Mouse (Mus musculus) heart, embryonic 16.5 days (tissue): ENCODE data around the gene Vrk3. TPM values are rescaled to one million over a fixed set of nuclear protein-coding genes. Genes with fewer than 3 reads are reported as not detected.
"Not testable (repeated sequence)": the region's sequence is repeated elsewhere in the genome, so short reads cannot be mapped to it uniquely, and the experiment has no call there.

Source experiments
- ATAC-seq: fragments of 200-750 bp; cut with Nextera tagmentation; replicated peaks from 2 replicates; pipeline ENCODE4 v1.8.0; 2017; ENCODE audit warnings: moderate number of reproducible peaks; ENCODE audit not compliant: insufficient read depth, low FRiP score; ENCODE audit errors: extremely low read depth
- H3K27ac ChIP-seq: fragments of 300-500 bp; sonication (generic); 2 replicates; pipeline ENCODE4 v1.5.1; 2014; ENCODE audit warnings: mild to moderate bottlenecking, low read length, control low read depth, moderate library complexity
- H3K27me3 ChIP-seq: fragments of 300-500 bp; sonication (generic); 2 replicates; pipeline ENCODE4 v1.6.1; 2014; ENCODE audit warnings: low read length, mixed read lengths; ENCODE audit not compliant: control insufficient read depth, insufficient read depth
- H3K36me3 ChIP-seq: fragments of 300-500 bp; sonication (generic); 2 replicates; pipeline ENCODE4 v1.6.1; 2014; ENCODE audit not compliant: control insufficient read depth, insufficient read depth
- H3K4me1 ChIP-seq: fragments of 300-500 bp; sonication (generic); 2 replicates; pipeline ENCODE4 v1.6.1; 2014; ENCODE audit warnings: low read length, mixed read lengths; ENCODE audit not compliant: control insufficient read depth, insufficient read depth
- H3K4me2 ChIP-seq: fragments of 300-500 bp; sonication (generic); 2 replicates; pipeline ENCODE4 v1.6.1; 2014; ENCODE audit warnings: low read depth, mild to moderate bottlenecking, control low read depth, low read length
- H3K4me3 ChIP-seq: fragments of 300-500 bp; sonication (generic); 2 replicates; pipeline ENCODE4 v1.5.1; 2014; ENCODE audit warnings: mild to moderate bottlenecking, control low read depth, low read length
- H3K9ac ChIP-seq: fragments of 300-500 bp; sonication (generic); 2 replicates; pipeline ENCODE4 v1.6.1; 2014; ENCODE audit warnings: low read length, control low read depth
- H3K9me3 ChIP-seq: fragments of 300-500 bp; sonication (generic); replicated peaks from 2 replicates; pipeline ENCODE4 v1.6.1; 2016; ENCODE audit warnings: low read length; ENCODE audit not compliant: control insufficient read depth
- WGBS: fragments of 180-500 bp; shearing (Covaris S2); extraction: QIAGEN DNeasy Blood & Tissue Kit; methylation state at CpG from one replicate; pipeline ENCODE4 v1.1.7; 2014; 5-methylcytosine and 5-hydroxymethylcytosine counted together
- polyA plus RNA-seq: library from polyadenylated mRNA; unstranded; fragments of >200 nt; fragmentation: Nextera tagmentation; extraction: Ambion mirVana; gene quantifications from 2 replicates; pipeline ENCODE4 v1.2.1, GENCODE M21; 2015

Gene Vrk3
- polyA plus RNA-seq, result 35.9 and 36.5 TPM in 2 replicates

DNA sequence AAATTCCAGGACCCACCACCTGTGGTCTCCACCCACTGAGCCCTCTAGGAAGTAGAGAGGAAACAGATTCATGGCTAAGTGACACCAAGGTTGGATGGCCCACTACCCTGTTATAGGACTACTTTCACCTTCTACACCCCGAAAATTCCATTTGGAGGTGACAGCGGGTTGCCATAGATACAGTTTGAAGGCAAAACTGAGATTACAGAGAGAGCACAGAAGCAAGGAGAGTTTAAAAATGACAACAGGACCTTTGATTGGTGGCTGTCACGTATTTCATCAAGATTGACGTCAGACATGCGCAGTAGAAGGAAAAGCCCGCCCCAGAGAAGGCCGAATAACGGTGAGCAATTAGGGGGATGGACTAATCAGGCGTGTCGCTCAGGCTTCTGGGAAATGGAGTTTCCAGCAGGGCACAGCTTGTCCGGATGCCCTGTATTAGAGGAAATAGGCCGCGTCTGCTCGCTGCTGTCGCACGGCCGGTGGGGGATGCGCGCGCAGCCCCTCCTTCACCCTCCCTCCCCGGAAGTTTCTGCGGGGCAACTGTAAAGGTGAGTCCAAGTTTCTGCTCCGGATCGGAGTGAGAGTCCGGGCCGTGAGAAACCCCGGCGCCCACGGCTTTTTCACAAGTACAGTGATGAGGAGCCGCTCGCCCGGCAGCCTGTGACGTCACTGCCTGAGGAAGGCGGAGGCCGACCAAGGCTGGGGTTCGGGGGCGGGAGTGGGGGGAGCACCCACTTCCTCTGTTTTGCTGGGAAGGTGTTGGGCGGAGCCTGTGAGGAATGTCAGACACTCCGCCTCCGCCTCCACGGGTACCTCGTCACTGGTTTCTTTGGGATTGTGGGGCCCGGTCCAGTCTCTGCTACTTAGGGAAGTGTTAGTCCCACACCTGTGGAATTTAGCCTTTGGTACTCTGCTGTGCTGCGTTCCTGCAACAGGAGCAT, at the start of gene Vrk3:
TSS of gene Vrk3 (plus strand) at position 313 of the 944 bp plus-strand sequence.
- WGBS, result under 1% methylated on average over 44 of the region's 44 CpGs
- H3K4me1 ChIP-seq, result peaks cover 14% of the 10 kb centered on the region
- H3K4me3 ChIP-seq, result peak within 1 kb of the TSS; percentile 64
- H3K27me3 ChIP-seq, result no peaks in the 10 kb centered on the region
- peak within 1 kb of the TSS; percentile 81 for H3K4me2 ChIP-seq
- peak; percentile 98 for ATAC-seq
- peaks cover 9% of the 10 kb centered on the region; the same call in 1 of the 2 replicates for H3K36me3 ChIP-seq
- H3K9me3 ChIP-seq, result no peaks in the 10 kb centered on the region
- H3K27ac ChIP-seq, result peak within 1 kb of the TSS; percentile 89
- peak within 1 kb of the TSS; percentile 73 for H3K9ac ChIP-seq

DNA sequence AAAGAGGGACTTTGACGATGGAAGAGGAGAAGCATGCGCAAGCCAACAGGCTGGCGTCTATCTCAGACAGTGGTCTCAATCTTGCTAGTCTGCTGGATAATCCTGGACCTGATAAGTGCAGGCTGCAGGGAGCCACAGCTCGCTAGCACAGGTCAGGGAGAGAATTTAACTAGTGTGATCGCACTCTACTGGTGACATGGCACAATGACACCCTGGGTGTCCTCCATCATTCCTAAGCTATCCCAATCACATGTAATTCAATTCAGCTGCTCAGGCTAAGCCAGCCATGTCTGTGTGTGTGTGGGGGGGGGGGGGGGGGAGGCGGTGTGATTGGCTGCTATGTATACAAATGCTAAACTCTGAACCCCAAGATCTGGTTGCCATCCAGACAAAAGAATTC, 46.3 kb upstream of the Vrk3 start:
- H3K4me3 ChIP-seq, result no peak overlapping the region
- no peak for ATAC-seq
- H3K4me1 ChIP-seq, result peaks cover 8% of the 10 kb centered on the region
- H3K27ac ChIP-seq, result no peak overlapping the region
- H3K36me3 ChIP-seq, result no peaks in the 10 kb centered on the region
- peaks cover 4% of the 10 kb centered on the region for H3K9me3 ChIP-seq
- WGBS, result 4% methylated on average over 6 of the region's 6 CpGs
- no peak overlapping the region for H3K4me2 ChIP-seq
- no peaks in the 10 kb centered on the region for H3K27me3 ChIP-seq
- no peak overlapping the region for H3K9ac ChIP-seq

DNA sequence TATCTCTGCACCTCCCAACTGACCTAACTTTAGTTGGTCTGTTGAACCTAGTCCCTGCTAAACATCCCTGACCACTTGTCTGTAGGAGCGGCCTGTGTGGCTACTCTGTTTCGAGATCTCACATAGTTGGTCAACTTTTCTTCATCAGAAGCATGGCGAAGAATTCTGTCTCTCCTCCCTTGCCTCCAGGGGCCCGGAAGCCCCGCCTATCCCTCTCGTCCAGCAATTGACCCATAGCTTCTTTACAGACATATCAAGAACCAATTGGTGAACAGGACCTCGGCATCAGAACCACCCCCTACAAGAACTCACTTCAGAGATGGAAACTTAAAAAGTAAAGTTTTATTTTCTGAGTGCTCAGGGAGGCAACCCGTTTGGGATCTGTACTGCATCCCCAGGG, 45.2 kb upstream of the Vrk3 start:
- ATAC-seq, result no peak

DNA sequence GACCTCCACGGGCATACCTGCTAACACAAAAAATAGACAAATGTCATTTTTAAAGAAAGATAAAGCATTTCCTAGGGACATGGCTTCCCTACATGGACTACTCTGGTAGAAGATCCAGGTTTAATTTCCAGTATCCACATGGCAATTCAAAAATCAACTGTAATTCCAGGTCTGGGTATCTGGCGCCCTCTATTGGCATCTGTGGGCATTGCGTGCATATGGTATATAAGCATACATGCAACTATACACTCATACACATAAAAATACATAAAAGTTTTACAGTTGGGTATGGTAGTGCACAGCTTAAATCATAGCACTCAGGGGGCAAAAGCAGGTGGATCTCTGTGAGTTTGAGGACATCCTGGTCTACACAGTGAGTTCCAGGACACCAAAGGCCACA, 43.9 kb upstream of the Vrk3 start:
- H3K4me2 ChIP-seq, result no peak overlapping the region
- no peaks in the 10 kb centered on the region for H3K27me3 ChIP-seq
- H3K9me3 ChIP-seq, result peaks cover 4% of the 10 kb centered on the region
- no peak overlapping the region for H3K27ac ChIP-seq
- no peak for ATAC-seq
- H3K9ac ChIP-seq, result no peak overlapping the region
- no peaks in the 10 kb centered on the region for H3K4me1 ChIP-seq
- no peak overlapping the region for H3K4me3 ChIP-seq
- H3K36me3 ChIP-seq, result no peaks in the 10 kb centered on the region
- 53% methylated on average over 3 of the region's 3 CpGs for WGBS

More for the DNA sequence above, 45.2 kb upstream of the Vrk3 start:
- WGBS, result 66% methylated on average over 8 of the region's 8 CpGs
- Histone ChIP-seq H3K36me3 (no peaks in the 10 kb centered on the region), H3K4me2 (no peak overlapping the region), H3K27me3 (no peaks in the 10 kb centered on the region), H3K4me3 (no peak overlapping the region), H3K9ac (no peak overlapping the region), H3K9me3 (peaks cover 4% of the 10 kb centered on the region), H3K4me1 (no peaks in the 10 kb centered on the region), H3K27ac (no peak overlapping the region)

DNA sequence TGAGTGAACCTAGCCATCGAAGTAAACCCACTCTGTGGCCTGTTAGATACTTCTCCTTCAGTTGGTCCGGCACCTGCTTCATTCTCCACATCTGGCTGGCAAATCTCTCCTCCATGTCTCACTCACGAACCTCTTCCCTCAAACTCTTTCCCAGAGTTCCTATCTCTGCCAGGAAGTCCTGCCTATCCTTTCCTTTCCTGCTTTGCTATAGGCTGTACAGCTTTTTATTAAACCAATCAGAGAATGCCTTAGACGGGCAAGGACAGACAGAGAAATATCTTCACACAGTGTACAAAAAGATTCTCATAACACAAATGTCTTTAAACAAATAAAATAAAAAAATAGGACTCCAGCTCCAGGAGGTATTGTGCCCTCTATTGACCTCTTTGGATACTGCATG, 43.1 kb upstream of the Vrk3 start:
- ATAC-seq, result no peak
- Histone ChIP-seq H3K27ac (no peak overlapping the region), H3K9me3 (peaks cover 4% of the 10 kb centered on the region), H3K4me2 (no peak overlapping the region), H3K36me3 (no peaks in the 10 kb centered on the region), H3K4me1 (no peaks in the 10 kb centered on the region), H3K9ac (no peak overlapping the region), H3K4me3 (no peak overlapping the region), H3K27me3 (no peaks in the 10 kb centered on the region)
- 82% methylated on average over 4 of the region's 4 CpGs for WGBS

DNA sequence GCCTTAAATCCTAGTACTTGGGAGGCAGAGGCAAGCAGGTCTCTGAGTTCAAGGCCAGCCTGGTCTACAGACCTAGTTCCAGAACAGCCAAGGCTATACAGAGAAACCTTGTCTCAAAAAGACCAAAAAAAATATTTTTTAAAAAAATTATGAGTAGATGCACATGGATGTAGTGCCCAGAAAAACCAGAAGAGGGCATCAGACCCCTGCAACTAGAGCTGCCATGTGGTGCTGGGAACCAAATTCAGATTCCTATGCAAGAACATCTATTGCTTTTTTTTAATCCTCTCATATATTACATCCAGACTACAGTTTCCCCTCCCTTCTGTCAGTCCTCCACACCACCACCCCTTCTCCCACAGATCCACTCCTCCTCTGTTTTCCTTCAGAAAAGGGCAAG, 41.9 kb upstream of the Vrk3 start:
- H3K36me3 ChIP-seq, result no peaks in the 10 kb centered on the region
- H3K9ac ChIP-seq, result no peak overlapping the region
- H3K4me2 ChIP-seq, result no peak overlapping the region
- H3K4me1 ChIP-seq, result no peaks in the 10 kb centered on the region
- H3K4me3 ChIP-seq, result no peak overlapping the region
- H3K27ac ChIP-seq, result no peak overlapping the region
- no peak for ATAC-seq
- H3K27me3 ChIP-seq, result no peaks in the 10 kb centered on the region
- H3K9me3 ChIP-seq, result peaks cover 4% of the 10 kb centered on the region

DNA sequence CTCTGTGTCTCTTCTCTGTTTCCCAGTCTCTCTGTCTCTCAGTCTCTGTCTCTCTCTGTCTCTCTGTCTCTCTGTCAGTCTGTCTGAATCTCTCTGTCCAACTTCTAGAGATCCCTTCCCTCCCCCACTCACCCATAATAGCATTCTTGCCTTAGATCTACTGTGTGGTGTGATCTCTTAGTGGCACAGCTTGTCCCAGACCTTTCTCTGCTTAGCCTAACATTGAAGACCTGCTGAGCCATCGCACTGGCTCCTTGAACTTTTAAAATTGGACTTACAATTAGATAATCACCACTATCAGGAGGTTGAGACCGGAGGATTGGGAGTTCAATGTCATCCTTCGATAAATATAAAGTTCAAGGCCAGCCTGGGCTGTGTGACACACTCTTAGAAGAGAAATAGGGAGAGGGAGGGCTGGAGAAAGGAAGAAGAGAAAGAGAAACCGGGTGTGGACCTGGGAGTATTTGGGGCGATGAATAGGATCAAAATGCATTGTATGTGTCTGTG, 41.0 kb upstream of the Vrk3 start:
- H3K4me3 ChIP-seq, result no peak overlapping the region
- H3K27ac ChIP-seq, result no peak overlapping the region
- 83% methylated on average over 5 of the region's 5 CpGs for WGBS
- peaks cover 4% of the 10 kb centered on the region for H3K9me3 ChIP-seq
- ATAC-seq, result no peak
- H3K9ac ChIP-seq, result no peak overlapping the region
- no peaks in the 10 kb centered on the region for H3K4me1 ChIP-seq
- H3K27me3 ChIP-seq, result no peaks in the 10 kb centered on the region
- H3K36me3 ChIP-seq, result no peaks in the 10 kb centered on the region
- H3K4me2 ChIP-seq, result no peak overlapping the region

DNA sequence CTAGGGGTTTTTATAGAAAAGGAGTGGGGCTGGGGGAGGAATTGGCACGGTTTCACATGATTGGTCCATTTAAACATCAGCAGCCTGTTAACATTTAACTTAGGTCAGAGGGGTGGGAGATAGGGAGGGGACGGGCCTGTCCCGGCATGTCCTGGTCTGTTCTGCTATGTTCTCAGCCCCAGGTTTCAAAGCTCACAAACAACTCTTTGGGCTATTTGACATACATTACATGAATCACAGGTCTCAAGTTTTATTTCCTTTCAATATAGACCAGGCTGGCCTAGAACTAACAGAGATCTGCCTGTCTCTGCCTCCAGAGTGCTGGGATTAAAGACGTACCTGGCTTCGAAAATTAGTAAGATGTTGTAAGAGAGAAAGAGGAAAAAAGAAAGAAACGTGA, 40.1 kb upstream of the Vrk3 start:
- H3K4me2 ChIP-seq, H3K27me3 ChIP-seq, H3K27ac ChIP-seq: not testable (repeated sequence)

DNA sequence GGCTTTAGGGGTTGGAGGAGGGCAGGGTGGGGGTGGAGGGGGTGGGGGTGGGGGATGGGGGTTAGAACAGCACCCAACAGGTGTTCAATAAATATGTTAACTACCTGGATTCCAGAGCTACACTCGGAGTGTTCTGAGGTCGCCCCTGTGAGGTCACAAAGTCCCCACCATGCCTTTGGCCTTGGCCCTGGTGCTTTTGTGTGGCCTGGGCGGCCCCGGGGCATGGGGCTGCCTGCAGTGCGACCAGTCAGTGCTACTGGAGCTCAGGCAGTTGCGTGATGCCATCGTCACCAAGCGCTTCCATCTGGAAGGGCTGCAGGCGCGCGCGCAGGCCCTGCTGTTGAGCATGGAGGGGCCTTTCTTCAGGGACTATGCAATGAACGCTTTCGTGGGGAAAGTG, 39.6 kb upstream of the Vrk3 start, which contains the start of gene Izumo2:
TSS of gene Izumo2 (plus strand) at position 169 of the 400 bp plus-strand sequence.
- Histone ChIP-seq H3K9me3 (peaks cover 4% of the 10 kb centered on the region), H3K27ac (no peak within 1 kb of the TSS), H3K36me3 (no peaks in the 10 kb centered on the region), H3K27me3 (no peaks in the 10 kb centered on the region), H3K4me3 (no peak within 1 kb of the TSS), H3K4me1 (no peaks in the 10 kb centered on the region), H3K9ac (no peak within 1 kb of the TSS), H3K4me2 (no peak within 1 kb of the TSS)
- 74% methylated on average over 14 of the region's 14 CpGs for whole genome bisulfite sequencing
- no peak for ATAC-seq

More for the DNA sequence above, 40.1 kb upstream of the Vrk3 start:
- H3K36me3 ChIP-seq, ATAC-seq, H3K9ac ChIP-seq, H3K4me1 ChIP-seq, H3K9me3 ChIP-seq, H3K4me3 ChIP-seq: not testable (repeated sequence)
- WGBS, result 83% methylated on average over 6 of the region's 6 CpGs
